7 mouse cellular contexts compared by ENCODE assay signal in the genomic region with DNA sequence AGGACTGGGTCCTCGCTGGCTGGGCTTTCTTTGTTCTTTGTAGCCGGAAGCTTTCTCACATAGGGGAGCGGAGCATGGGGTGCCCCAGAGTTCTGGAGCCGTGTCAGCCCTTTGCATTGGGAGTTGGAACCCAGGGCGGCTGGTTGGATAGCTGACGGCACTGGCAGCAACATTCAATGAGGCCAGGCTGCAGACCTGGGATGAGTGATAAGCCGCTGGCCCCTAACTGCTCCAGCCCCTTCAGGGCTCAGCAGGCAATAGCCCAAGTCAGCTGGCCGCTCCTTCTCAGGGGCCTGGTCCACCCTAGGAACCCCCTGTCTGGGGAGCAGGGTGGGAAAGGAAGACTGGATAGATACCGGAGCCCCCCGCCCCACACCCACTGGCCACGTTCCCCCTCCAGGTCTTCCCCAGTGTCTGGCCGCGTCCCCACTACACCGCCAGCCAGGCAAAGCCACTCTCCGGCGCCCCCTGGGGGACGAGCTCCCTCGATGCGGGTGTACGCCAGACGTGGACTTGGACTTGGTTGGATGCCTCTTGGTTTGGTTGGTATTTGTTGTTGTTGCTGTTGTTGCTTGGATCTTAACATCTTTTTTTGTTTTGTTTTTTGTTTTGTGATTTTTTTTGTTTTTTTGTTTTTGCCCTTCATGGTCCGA. TPM values are rescaled to one million over a fixed set of nuclear protein-coding genes. Genes with fewer than 3 reads are reported as not detected.
DNase-seq lines count a peak whose midpoint lies in the region; ATAC-seq and TF ChIP-seq lines count a peak whose summit lies in the region.

No protein-coding gene starts in this region.

- peak overlapping the region; percentile 24 for H3K4me2 ChIP-seq in forebrain, embryonic 15.5 days (replicated peaks)
- peak overlapping the region; percentile 24; the same call in 1 of the 2 replicates for H3K4me2 ChIP-seq in limb, embryonic 11.5 days (ENCODE audit: low read depth, severe bottlenecking)
- peak overlapping the region; percentile 37 for H3K4me2 ChIP-seq in midbrain, embryonic 12.5 days (replicated peaks)

- no peaks in the 10 kb centered on the region; a peak in 1 of 4 replicates for H3K4me1 ChIP-seq in ES-E14 (ENCODE audit: control insufficient read depth in 2 of 2, insufficient read depth in 2 of 2, low read length in 2 of 2, poor library complexity in 1 of 2)
- H3K4me1 ChIP-seq in forebrain, embryonic 15.5 days: 0 out of 2 replicates have a peak, but pooled peaks cover 3% of the 10 kb centered on the region
- peaks cover 13% of the 10 kb centered on the region; the same call in 1 of the 2 replicates for H3K4me1 ChIP-seq in limb, embryonic 11.5 days (ENCODE audit: control insufficient read depth, insufficient read depth, low read length)
- peaks cover 17% of the 10 kb centered on the region for H3K4me1 ChIP-seq in midbrain, embryonic 12.5 days

- peaks cover under 1% of the 10 kb centered on the region for H3K36me3 ChIP-seq in ES-E14 (ENCODE audit: control insufficient read depth, insufficient read depth, low read length, poor library complexity, severe bottlenecking)
- H3K36me3 ChIP-seq in forebrain, embryonic 15.5 days: no peaks in the 10 kb centered on the region
- no peaks in the 10 kb centered on the region; the same call in 1 of the 2 replicates for H3K36me3 ChIP-seq in limb, embryonic 11.5 days (ENCODE audit: control insufficient read depth, insufficient read depth, low read length)
- 0 out of 2 replicates have a peak, but pooled peaks cover 3% of the 10 kb centered on the region for H3K36me3 ChIP-seq in midbrain, embryonic 12.5 days

- no peak for DNase-seq in ES-E14 (ENCODE audit: low read depth, low spot score)
- peak; percentile 59 for DNase-seq in brain, embryonic 14.5 days (ENCODE audit: low read depth)
- peak; percentile 91 for DNase-seq in limb, embryonic 11.5 days (ENCODE audit: low spot score)
- DNase-seq in spleen, postnatal 4 days (ENCODE audit: low spot score in 2 of 2): peak; percentile 79 to 93

- peak overlapping the region; percentile 28 to 44 for H3K4me3 ChIP-seq in ES-E14 (ENCODE audit: insufficient read depth in 1 of 2, low read depth in 1 of 2, low read length in 2 of 2, poor library complexity in 1 of 2, severe bottlenecking in 1 of 2)
- H3K4me3 ChIP-seq in forebrain, embryonic 15.5 days: no peak overlapping the region
- H3K4me3 ChIP-seq in limb, embryonic 11.5 days (ENCODE audit: low read depth, low read length): no peak overlapping the region
- H3K4me3 ChIP-seq in midbrain, embryonic 12.5 days: no peak overlapping the region

- peak; percentile 70 for TF ChIP-seq CTCF in brain, embryonic 14.5 days (IDR thresholded peaks at IDR 0.05; ENCODE audit: borderline replicate concordance, extremely low read depth, insufficient read depth, insufficient read length)

- in situ Hi-C loops in ES-E14 (cut with MboI; ENCODE audit: low sequenced_read_pairs in 2 of 2, unreplicated experiment in 2 of 2): no loop called here

- no peak overlapping the region for H3K9ac ChIP-seq in ES-E14 (ENCODE audit: insufficient read depth, low read depth, low read length, poor library complexity, severe bottlenecking)
- no peak overlapping the region for H3K9ac ChIP-seq in forebrain, embryonic 15.5 days (replicated peaks)
- peak overlapping the region; percentile 24; the same call in 1 of the 2 replicates for H3K9ac ChIP-seq in limb, embryonic 11.5 days (ENCODE audit: low read length)
- H3K9ac ChIP-seq in midbrain, embryonic 12.5 days (replicated peaks): no peak overlapping the region

- TF ChIP-seq POLR2A in brain, embryonic 14.5 days (IDR thresholded peaks at IDR 0.05; ENCODE audit: borderline replicate concordance, extremely low read depth, insufficient read depth, insufficient read length, poor library complexity, severe bottlenecking): no peak

- no peak overlapping the region for H3K27ac ChIP-seq in ES-E14 (ENCODE audit: insufficient read depth, low read depth, low read length, poor library complexity, severe bottlenecking)
- H3K27ac ChIP-seq in forebrain, embryonic 15.5 days (replicated peaks): no peak overlapping the region
- H3K27ac ChIP-seq in limb, embryonic 11.5 days (replicated peaks; ENCODE audit: low read depth, low read length): no peak overlapping the region
- H3K27ac ChIP-seq in midbrain, embryonic 12.5 days (replicated peaks): no peak overlapping the region

- peak; percentile 15; the same call in 1 of the 2 replicates for ATAC-seq in forebrain, embryonic 15.5 days (replicated peaks)
- peak; percentile 52 to 78; a peak in 3 of 4 replicates for ATAC-seq in hematopoietic stem cell, adult 5-6 weeks (replicated peaks in 1 of 2; ENCODE audit: insufficient read depth in 1 of 2, low FRiP score in 2 of 2, low TSS enrichment in 1 of 2, low read depth in 1 of 2, poor library complexity in 2 of 2, severe bottlenecking in 2 of 2)
- no peak for ATAC-seq in limb, embryonic 11.5 days (ENCODE audit: insufficient number of reproducible peaks, low FRiP score, low TSS enrichment, low read depth)
- ATAC-seq in midbrain, embryonic 12.5 days (ENCODE audit: low FRiP score, low read depth): no peak

- 20% methylated on average over 22 of the region's 22 CpGs for WGBS in forebrain, embryonic 15.5 days
- WGBS in limb, embryonic 11.5 days: 20% methylated on average over 22 of the region's 22 CpGs
- WGBS in midbrain, embryonic 12.5 days: 21% methylated on average over 22 of the region's 22 CpGs

- no peaks in the 10 kb centered on the region for H3K27me3 ChIP-seq in forebrain, embryonic 15.5 days
- H3K27me3 ChIP-seq in limb, embryonic 11.5 days (ENCODE audit: control insufficient read depth, insufficient read depth, low read length): no peaks in the 10 kb centered on the region
- H3K27me3 ChIP-seq in midbrain, embryonic 12.5 days: peaks cover 15% of the 10 kb centered on the region

- H3K9me3 ChIP-seq in ES-E14 (ENCODE audit: control insufficient read depth, insufficient read depth, low read depth, low read length): no peaks in the 10 kb centered on the region
- no peaks in the 10 kb centered on the region for H3K9me3 ChIP-seq in forebrain, embryonic 15.5 days
- H3K9me3 ChIP-seq in limb, embryonic 11.5 days (ENCODE audit: control insufficient read depth, low read length): no peaks in the 10 kb centered on the region
- no peaks in the 10 kb centered on the region for H3K9me3 ChIP-seq in midbrain, embryonic 12.5 days

TF ChIP-seq in ES-E14, 5 proteins besides CTCF, POLR2A, EP300 and RAD21:
- TF ChIP-seq ZC3H11A (IDR thresholded peaks at IDR 0.05; ENCODE audit: borderline replicate concordance, low read depth, low read length) (no peak), CHD2 (IDR thresholded peaks at IDR 0.05; ENCODE audit: low read depth, low read length) (no peak), HCFC1 (IDR thresholded peaks at IDR 0.05; ENCODE audit: borderline replicate concordance, insufficient read depth, low read length) (no peak), MAFK (IDR thresholded peaks at IDR 0.05; ENCODE audit: insufficient read depth, low read depth, low read length) (no peak), ZNF384 (IDR thresholded peaks at IDR 0.05; ENCODE audit: low read depth, low read length) (no peak)

RNA-seq across cellular contexts. Expression of a gene that starts 14.1 kb away (rescaled TPM):
- 10.8 and 16.2 TPM in 2 replicates for total RNA-seq in ES-E14 (2012; rRNA removed)
- 7.4 and 8.1 TPM in 2 replicates for polyA plus RNA-seq in brain, embryonic 14.5 days (2012; rRNA removed)
- 5.3 and 6.8 TPM in 2 replicates for polyA plus RNA-seq in forebrain, embryonic 15.5 days (2015; fragmentation: Nextera tagmentation; extraction: Ambion mirVana)
- 5.9 and 6.7 TPM in 2 replicates for total RNA-seq in hematopoietic stem cell, adult 5-6 weeks (2017)
- polyA plus RNA-seq in limb, embryonic 11.5 days (2014; fragmentation: Nextera tagmentation; extraction: Ambion mirVana): 4.8 and 8.5 TPM in 2 replicates
- 6.9 and 7.3 TPM in 2 replicates for polyA plus RNA-seq in midbrain, embryonic 12.5 days (2016; fragmentation: Nextera tagmentation; extraction: Ambion mirVana)

Comparison
In these comparisons a context has a peak if more than half of its experiments do, and no peak if none do; other contexts are left out.
1. H3K4me3 ChIP-seq: peak in ES-E14 (2 of 2); none in forebrain, embryonic 15.5 days (single experiment), limb, embryonic 11.5 days (single experiment) and midbrain, embryonic 12.5 days (single experiment).
2. ATAC-seq: peak in forebrain, embryonic 15.5 days (single experiment) and hematopoietic stem cell, adult 5-6 weeks (2 of 2); none in limb, embryonic 11.5 days (single experiment) and midbrain, embryonic 12.5 days (single experiment).
3. Peak in every context shown above with its lines, with median percentiles within 50 percentile points of each other: H3K4me2 ChIP-seq.